Mouse (Mus musculus) myocyte (in vitro differentiated cells): Measurements from ENCODE around the gene Crocc. TPM values are rescaled to one million over a fixed set of nuclear protein-coding genes. Genes with fewer than 3 reads are reported as not detected.

ENCODE experiments used
- H3K27me3 ChIP-seq: one replicate; pipeline ENCODE4 v1.6.1; 2011; ENCODE audit not compliant: control insufficient read depth, insufficient read depth, insufficient read length
- H3K36me3 ChIP-seq: one replicate; pipeline ENCODE4 v1.6.1; 2011; ENCODE audit not compliant: control insufficient read depth, insufficient read depth
- H3K4me2 ChIP-seq: one replicate; pipeline ENCODE4 v1.6.1; 2011; ENCODE audit warnings: low read depth, control low read depth
- H3K4me3 ChIP-seq: one replicate; pipeline ENCODE4 v1.5.1; 2011; ENCODE audit warnings: mild to moderate bottlenecking, control low read depth, moderate library complexity
- H3K79me2 ChIP-seq: one replicate; pipeline ENCODE4 v1.6.1; 2011; ENCODE audit not compliant: control insufficient read depth, insufficient read depth
- H3ac ChIP-seq: one replicate; pipeline ENCODE4 v1.6.1; 2011; ENCODE audit not compliant: control insufficient read depth, insufficient read length
- CEBPB ChIP-seq: IDR thresholded peaks from 2 replicates; pipeline ENCODE4 v1.6.1; 2011; ENCODE audit warnings: mild to moderate bottlenecking, moderate library complexity; ENCODE audit not compliant: poor library complexity, insufficient read depth, severe bottlenecking
- E2F4 ChIP-seq: IDR thresholded peaks from one replicate; pipeline ENCODE4 v1.6.1; 2011; ENCODE audit warnings: mild to moderate bottlenecking, control low read depth, moderate library complexity; ENCODE audit not compliant: insufficient read depth
- MAX ChIP-seq: IDR thresholded peaks from one replicate; pipeline ENCODE4 v1.6.1; 2011; ENCODE audit warnings: low read depth, mild to moderate bottlenecking, control low read depth
- MYOD1 ChIP-seq, 3 experiments: IDR thresholded peaks; one replicate each; pipeline ENCODE4 v1.6.1; 2011; ENCODE audit warnings: control low read depth in 2 of 3, low read depth in 2 of 3, mild to moderate bottlenecking in 2 of 3, moderate library complexity in 1 of 3; ENCODE audit not compliant: insufficient read length in 2 of 3, control insufficient read depth in 1 of 3
- MYOG ChIP-seq, 3 experiments: IDR thresholded peaks; one replicate each; pipeline ENCODE4 v1.6.1; 2011; ENCODE audit warnings: control low read depth in 2 of 3, low read depth in 2 of 3, mild to moderate bottlenecking in 2 of 3; ENCODE audit not compliant: insufficient read length in 2 of 3, control insufficient read depth in 1 of 3, insufficient read depth in 1 of 3
- POLR2A ChIP-seq: IDR thresholded peaks from one replicate; pipeline ENCODE4 v1.6.1; 2011; ENCODE audit warnings: low read depth, mild to moderate bottlenecking, control low read depth, moderate library complexity; ENCODE audit not compliant: insufficient read length
- POLR2AphosphoS2 ChIP-seq: IDR thresholded peaks from one replicate; pipeline ENCODE4 v1.6.1; 2011; ENCODE audit warnings: low read depth, control low read depth; ENCODE audit not compliant: insufficient read length
- REST ChIP-seq: IDR thresholded peaks from one replicate; pipeline ENCODE4 v1.6.1; 2011; ENCODE audit warnings: mild to moderate bottlenecking, control low read depth, moderate library complexity; ENCODE audit not compliant: insufficient read depth, insufficient read length
- SRF ChIP-seq: IDR thresholded peaks from one replicate; pipeline ENCODE4 v1.6.1; 2011; ENCODE audit warnings: low read depth; ENCODE audit not compliant: control insufficient read depth, insufficient read length
- TCF12 ChIP-seq: IDR thresholded peaks from one replicate; pipeline ENCODE4 v1.6.1; 2011; ENCODE audit warnings: mild to moderate bottlenecking, control low read depth; ENCODE audit not compliant: poor library complexity, insufficient read depth, severe bottlenecking
- TCF3 ChIP-seq: IDR thresholded peaks from one replicate; pipeline ENCODE4 v1.6.1; 2011; ENCODE audit warnings: low read depth, control low read depth; ENCODE audit not compliant: insufficient read length
- USF1 ChIP-seq: IDR thresholded peaks from one replicate; pipeline ENCODE4 v1.6.1; 2011; ENCODE audit warnings: low read depth, mild to moderate bottlenecking, control low read depth, moderate library complexity
- polyA plus RNA-seq: library from polyadenylated mRNA; unstranded; fragments of >200 nt; fragmentation: generic; extraction: Trizol; gene quantifications from one replicate; pipeline ENCODE4 v1.2.1, GENCODE M21; 2012; ENCODE audit warnings: missing spikeins

Gene Crocc
- polyA plus RNA-seq, 1 experiment = 3.9 TPM

DNA sequence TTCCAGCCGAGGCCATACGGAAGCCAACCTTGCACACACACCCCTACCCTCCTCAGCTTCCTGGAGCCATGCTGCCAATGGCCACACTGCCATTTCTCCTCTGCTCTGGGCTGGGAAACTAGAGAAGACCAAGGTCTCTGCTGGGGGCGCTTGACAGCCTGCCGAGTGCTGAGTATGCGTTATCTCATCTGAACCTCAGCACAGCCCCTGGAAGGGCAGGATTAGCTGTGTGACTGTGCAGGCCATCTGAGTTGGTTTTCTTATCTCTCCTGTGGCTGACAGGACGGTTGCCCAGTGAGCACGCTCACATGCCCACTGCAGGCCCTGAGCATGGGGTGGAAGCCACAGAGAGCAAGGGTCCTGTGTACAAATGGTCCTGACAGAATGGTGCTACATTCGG lies 8.3 kb upstream of the Crocc start:
- peaks cover 15% of the 10 kb centered on the region for H3K79me2 ChIP-seq
- H3K4me3 ChIP-seq = no peak overlapping the region
- TF ChIP-seq MYOD1 (IDR thresholded peaks at IDR 0.05; ENCODE audit: control insufficient read depth in 1 of 3, insufficient read length in 2 of 3, low read depth in 2 of 3) (no peak), SRF (no peak)
- H3K27me3 ChIP-seq = no peaks in the 10 kb centered on the region
- peaks cover 32% of the 10 kb centered on the region for H3K36me3 ChIP-seq
- H3ac ChIP-seq = no peak overlapping the region
- no peak overlapping the region for H3K4me2 ChIP-seq

DNA sequence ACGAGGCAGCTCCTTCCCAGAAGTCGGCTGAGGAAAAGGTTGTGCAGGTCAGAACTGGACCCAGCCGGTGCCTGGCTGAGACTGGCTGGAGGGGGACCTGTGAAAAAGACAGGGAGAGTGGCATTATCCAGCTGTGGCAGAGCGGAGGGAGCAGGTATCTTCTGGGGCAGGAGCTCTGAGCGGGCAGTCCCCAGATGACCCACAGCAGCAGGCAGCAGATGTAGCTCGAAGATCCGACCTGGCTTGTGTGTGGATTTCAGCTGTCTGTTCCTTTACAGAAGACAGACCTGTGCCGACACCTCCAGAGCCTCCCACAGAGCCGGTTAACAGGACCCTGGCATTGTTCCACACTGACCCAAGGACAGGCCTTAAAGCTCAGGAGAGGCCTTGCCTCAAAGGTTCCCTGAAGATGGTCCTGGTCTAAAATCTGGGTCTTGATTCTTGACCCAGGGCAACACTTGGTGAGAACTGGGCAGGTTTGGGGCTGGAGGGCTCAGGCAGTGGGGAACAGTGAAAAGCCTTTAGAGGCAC lies 7.2 kb upstream of the Crocc start:
- no peak overlapping the region for H3K4me3 ChIP-seq
- TF ChIP-seq POLR2A (no peak), E2F4 (no peak)
- H3K36me3 ChIP-seq = peaks cover 32% of the 10 kb centered on the region
- no peak overlapping the region for H3ac ChIP-seq
- H3K4me2 ChIP-seq = no peak overlapping the region
- H3K79me2 ChIP-seq = peaks cover 10% of the 10 kb centered on the region
- H3K27me3 ChIP-seq = no peaks in the 10 kb centered on the region

DNA sequence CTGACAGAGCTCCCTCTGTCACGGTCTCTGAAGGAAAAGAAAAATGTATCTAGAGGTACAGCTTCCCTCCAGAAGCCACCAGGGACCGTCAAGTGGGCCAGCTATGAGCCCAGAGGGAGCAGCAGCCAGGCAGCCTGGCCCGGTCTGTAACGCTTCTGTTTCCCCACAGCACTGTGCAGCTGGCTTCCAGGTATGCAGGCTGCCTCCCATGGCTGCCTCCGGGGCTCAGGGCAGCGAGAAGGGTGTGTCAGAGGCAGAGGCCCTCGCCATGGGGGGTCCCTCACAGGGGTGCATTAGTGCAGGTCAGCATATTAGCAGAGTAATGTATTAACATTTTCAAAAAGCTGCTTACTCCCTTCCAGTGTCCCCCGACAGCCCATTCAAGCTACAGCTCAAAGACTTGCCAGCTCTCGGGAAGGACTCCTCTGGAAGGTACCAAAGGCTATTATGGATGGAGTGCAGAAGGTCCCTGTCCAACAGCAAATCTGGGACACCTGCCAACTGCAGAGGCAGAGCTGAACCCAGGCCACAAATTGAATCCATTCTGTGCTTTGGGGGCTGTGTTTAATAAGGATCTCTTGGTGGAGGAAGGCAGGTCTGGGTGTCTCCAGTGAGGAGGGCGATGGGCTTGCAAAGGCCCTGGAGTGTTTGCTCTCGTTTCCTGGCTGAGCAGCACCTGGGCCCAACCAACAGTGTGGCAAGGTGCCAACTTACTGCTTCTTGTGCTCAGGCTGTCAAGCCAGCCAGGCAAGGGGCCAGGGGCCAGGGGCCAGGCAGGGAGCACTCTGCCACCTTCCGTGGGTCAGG lies 6.6 kb upstream of the Crocc start:
- Histone ChIP-seq H3ac (no peak overlapping the region), H3K4me2 (no peak overlapping the region), H3K4me3 (no peak overlapping the region), H3K27me3 (no peaks in the 10 kb centered on the region), H3K36me3 (peaks cover 32% of the 10 kb centered on the region), H3K79me2 (peaks cover 5% of the 10 kb centered on the region)
- TF ChIP-seq MYOG (IDR thresholded peaks at IDR 0.05; ENCODE audit: control insufficient read depth in 1 of 3, insufficient read depth in 1 of 3, insufficient read length in 2 of 3, low read depth in 2 of 3) = no peak
- TF ChIP-seq POLR2AphosphoS2 = no peak
- TF ChIP-seq E2F4 = no peak
- no peak for TF ChIP-seq USF1
- no peak for TF ChIP-seq REST
- no peak for TF ChIP-seq TCF12
- TF ChIP-seq TCF3 = no peak
- no peak for TF ChIP-seq SRF
- TF ChIP-seq MYOD1 (IDR thresholded peaks at IDR 0.05; ENCODE audit: control insufficient read depth in 1 of 3, insufficient read length in 2 of 3, low read depth in 2 of 3) = no peak
- no peak for TF ChIP-seq MAX
- TF ChIP-seq CEBPB = no peak
- no peak for TF ChIP-seq POLR2A

DNA sequence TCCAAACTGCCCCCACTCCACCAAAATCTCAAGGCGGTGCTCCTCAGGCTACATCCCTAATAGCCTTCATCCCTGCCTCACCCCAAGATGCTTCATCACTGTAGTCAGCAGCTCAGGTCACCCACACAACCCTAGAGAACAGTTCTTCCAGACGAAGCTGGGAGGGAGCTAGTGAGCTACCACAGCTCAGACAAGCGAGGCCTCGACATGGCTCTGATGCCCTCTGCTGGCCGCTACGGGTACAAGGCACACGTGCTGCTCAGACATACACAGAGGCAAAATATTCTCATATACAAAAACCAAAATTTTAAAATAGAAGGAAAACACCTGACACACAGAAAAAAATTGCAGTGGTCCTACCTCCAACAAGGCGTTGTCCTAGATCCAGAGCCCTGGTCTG lies 4.8 kb upstream of the Crocc start:
- Histone ChIP-seq H3K4me3 (no peak overlapping the region), H3K4me2 (no peak overlapping the region), H3K79me2 (no peaks in the 10 kb centered on the region), H3ac (no peak overlapping the region), H3K27me3 (no peaks in the 10 kb centered on the region), H3K36me3 (peaks cover 20% of the 10 kb centered on the region)
- TF ChIP-seq POLR2A (peak; percentile 29), POLR2AphosphoS2 (peak; percentile 50), MAX (peak; percentile 79), SRF (no peak), USF1 (peak; percentile 69), REST (no peak)

DNA sequence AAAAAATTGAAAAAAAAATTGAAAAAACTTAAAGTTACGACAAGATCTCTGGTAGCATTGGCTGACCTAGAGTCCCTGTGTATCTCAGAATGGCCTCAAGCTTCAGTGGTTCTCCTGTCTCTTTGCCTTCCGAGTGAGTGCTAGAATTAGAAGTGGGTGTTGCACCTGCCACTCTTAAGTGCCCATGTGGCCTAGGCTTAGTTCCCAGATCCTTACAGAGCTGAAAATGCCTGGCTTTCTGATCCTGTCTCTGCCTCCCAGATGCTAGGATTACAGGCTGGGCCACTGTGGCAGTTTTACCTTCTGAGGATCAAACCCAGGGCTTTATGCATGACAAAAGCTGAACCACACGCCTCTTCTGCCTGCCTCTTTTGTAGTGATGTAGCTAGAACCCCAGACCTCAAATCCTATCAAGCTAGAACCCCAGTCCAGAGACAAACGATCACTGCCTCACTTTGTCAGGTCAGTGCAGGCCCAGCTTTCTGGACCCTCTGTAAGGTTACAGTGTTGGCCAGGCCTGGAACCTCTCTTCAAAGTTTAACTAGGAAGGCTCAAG lies 3.8 kb upstream of the Crocc start:
- no peak overlapping the region for H3ac ChIP-seq
- no peak overlapping the region for H3K4me3 ChIP-seq
- no peaks in the 10 kb centered on the region for H3K27me3 ChIP-seq
- TF ChIP-seq E2F4 (no peak), TCF12 (no peak), POLR2AphosphoS2 (peak; percentile 3), CEBPB (no peak), MYOG (IDR thresholded peaks at IDR 0.05; ENCODE audit: control insufficient read depth in 1 of 3, insufficient read depth in 1 of 3, insufficient read length in 2 of 3, low read depth in 2 of 3) (no peak), TCF3 (no peak), POLR2A (no peak), REST (no peak), MYOD1 (IDR thresholded peaks at IDR 0.05; ENCODE audit: control insufficient read depth in 1 of 3, insufficient read length in 2 of 3, low read depth in 2 of 3) (peak in 1 of 3 experiments; percentile 60), SRF (no peak), USF1 (no peak)
- H3K4me2 ChIP-seq = no peak overlapping the region
- peaks cover 14% of the 10 kb centered on the region for H3K36me3 ChIP-seq
- no peaks in the 10 kb centered on the region for H3K79me2 ChIP-seq
